Mouse (Mus musculus) intestine, embryonic 14.5 days (tissue): ENCODE measurements around the gene Psg16. TPM values are rescaled to one million over a fixed set of nuclear protein-coding genes. Genes with fewer than 3 reads are reported as not detected.

Source experiments
- ATAC-seq: fragments of 200-750 bp; cut with Nextera tagmentation; replicated peaks from 2 replicates; pipeline ENCODE4 v1.8.0; 2017; ENCODE audit warnings: low read depth, moderate number of reproducible peaks, moderate TSS enrichment, moderate library complexity; ENCODE audit not compliant: low FRiP score, low TSS enrichment
- DNase-seq: peaks from one replicate; pipeline ENCODE4 v3.0.0-alpha.2; 2018; ENCODE audit warnings: low spot score
- H3K27ac ChIP-seq: fragments of 300-500 bp; sonication (generic); 2 replicates; pipeline ENCODE4 v1.5.1; 2014; ENCODE audit warnings: low read depth, mild to moderate bottlenecking, control low read depth
- H3K27me3 ChIP-seq: fragments of 300-500 bp; sonication (generic); replicated peaks from 2 replicates; pipeline ENCODE4 v1.6.1; 2014; ENCODE audit warnings: low read length, control low read depth; ENCODE audit not compliant: control insufficient read depth, insufficient read depth
- H3K36me3 ChIP-seq: fragments of 300-500 bp; sonication (generic); 2 replicates; pipeline ENCODE4 v1.6.1; 2014; ENCODE audit warnings: low read length, control low read depth; ENCODE audit not compliant: control insufficient read depth, insufficient read depth
- H3K4me1 ChIP-seq: fragments of 300-500 bp; sonication (generic); replicated peaks from 2 replicates; pipeline ENCODE4 v1.6.1; 2014; ENCODE audit warnings: low read length, control low read depth, mixed read lengths; ENCODE audit not compliant: control insufficient read depth, insufficient read depth
- H3K4me2 ChIP-seq: fragments of 300-500 bp; sonication (generic); 2 replicates; pipeline ENCODE4 v1.6.1; 2014; ENCODE audit warnings: low read length
- H3K4me3 ChIP-seq: fragments of 300-500 bp; sonication (generic); 2 replicates; pipeline ENCODE4 v1.5.1; 2014; ENCODE audit warnings: low read depth, low read length, control low read depth, mixed read lengths
- H3K9ac ChIP-seq: fragments of 300-500 bp; sonication (generic); 2 replicates; pipeline ENCODE4 v1.6.1; 2014; ENCODE audit warnings: mild to moderate bottlenecking, low read length
- H3K9me3 ChIP-seq: fragments of 300-500 bp; sonication (generic); 2 replicates; pipeline ENCODE4 v1.6.1; 2016; ENCODE audit warnings: low read length, control low read depth; ENCODE audit not compliant: control insufficient read depth
- WGBS: fragments of 180-500 bp; shearing (Covaris S2); extraction: QIAGEN DNeasy Blood & Tissue Kit; methylation state at CpG from one replicate; pipeline ENCODE4 v1.1.7; 2014; 5-methylcytosine and 5-hydroxymethylcytosine counted together
- polyA plus RNA-seq: library from polyadenylated mRNA; unstranded; fragments of >200 nt; fragmentation: Nextera tagmentation; extraction: Ambion mirVana; gene quantifications from 2 replicates; pipeline ENCODE4 v1.2.1, GENCODE M21; 2014

Psg16 gene
- 0.11 and 0.36 TPM in 2 replicates for polyA plus RNA-seq

DNA sequence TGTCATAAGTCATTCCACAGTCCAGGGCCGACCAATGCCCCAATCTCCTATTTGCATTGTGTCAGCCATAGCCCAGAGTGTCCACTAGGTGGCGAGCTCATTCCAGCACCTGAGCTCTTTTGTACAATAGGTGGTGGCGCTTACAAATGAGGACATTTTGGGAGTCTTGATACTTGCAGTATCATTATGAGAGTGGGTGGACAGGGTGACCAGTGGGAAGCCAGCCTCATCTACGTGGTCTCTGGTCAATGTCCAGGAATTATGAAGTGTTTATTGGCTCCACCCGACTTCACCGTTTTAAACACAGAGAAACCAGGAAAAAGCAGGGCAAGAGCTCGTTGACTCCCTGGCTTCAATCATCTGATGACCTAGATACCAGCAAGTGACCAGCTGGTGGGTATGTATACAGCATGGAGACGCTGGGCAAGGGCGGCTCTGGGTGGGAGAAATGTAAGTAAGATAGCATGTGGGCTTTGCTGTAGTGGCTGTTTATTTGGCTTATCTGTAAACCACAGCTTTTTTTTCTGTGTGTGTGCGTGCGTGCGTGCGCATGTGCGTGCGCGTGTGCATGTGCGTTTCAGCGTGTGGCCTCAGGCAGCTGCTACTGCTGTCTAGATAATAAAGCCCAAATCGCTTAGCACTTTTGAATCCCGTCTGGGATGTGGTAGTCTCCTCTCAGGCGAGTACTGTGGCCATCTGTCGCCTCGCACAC, at the start of gene Psg16:
Gene Psg16 (plus strand): TSS at position 137 of the 712 bp plus-strand sequence.
- no peak within 1 kb of the TSS for H3K9ac ChIP-seq
- no peaks in the 10 kb centered on the region for H3K27me3 ChIP-seq
- H3K36me3 ChIP-seq, result no peaks in the 10 kb centered on the region
- H3K4me3 ChIP-seq, result no peak within 1 kb of the TSS
- no peaks in the 10 kb centered on the region for H3K9me3 ChIP-seq
- no peaks in the 10 kb centered on the region for H3K4me1 ChIP-seq
- ATAC-seq (peak; percentile 79), DNase-seq (peak; percentile 79)
- WGBS, result 63% methylated on average over 23 of the region's 23 CpGs
- H3K27ac ChIP-seq, result no peak within 1 kb of the TSS
- no peak within 1 kb of the TSS for H3K4me2 ChIP-seq

- Histone ChIP-seq H3K4me1 (peaks cover 25% of the 10 kb centered on the region), H3K27me3 (no peaks in the 10 kb centered on the region), H3K36me3 (peaks cover 54% of the 10 kb centered on the region), H3K27ac (0 out of 2 replicates have a peak overlapping the region, but pooled peaks have one; percentile 19), H3K9ac (no peak overlapping the region), H3K9me3 (no peaks in the 10 kb centered on the region), H3K4me3 (no peak overlapping the region), H3K4me2 (no peak overlapping the region)
- DNase-seq (no peak), ATAC-seq (no peak)
- WGBS, result 83% methylated on average over 6 of the region's 6 CpGs
Observed at GRCm38 (mm10) chr7:17024141-17024540, 49.7 kb upstream of the Psg16 start.

DNA sequence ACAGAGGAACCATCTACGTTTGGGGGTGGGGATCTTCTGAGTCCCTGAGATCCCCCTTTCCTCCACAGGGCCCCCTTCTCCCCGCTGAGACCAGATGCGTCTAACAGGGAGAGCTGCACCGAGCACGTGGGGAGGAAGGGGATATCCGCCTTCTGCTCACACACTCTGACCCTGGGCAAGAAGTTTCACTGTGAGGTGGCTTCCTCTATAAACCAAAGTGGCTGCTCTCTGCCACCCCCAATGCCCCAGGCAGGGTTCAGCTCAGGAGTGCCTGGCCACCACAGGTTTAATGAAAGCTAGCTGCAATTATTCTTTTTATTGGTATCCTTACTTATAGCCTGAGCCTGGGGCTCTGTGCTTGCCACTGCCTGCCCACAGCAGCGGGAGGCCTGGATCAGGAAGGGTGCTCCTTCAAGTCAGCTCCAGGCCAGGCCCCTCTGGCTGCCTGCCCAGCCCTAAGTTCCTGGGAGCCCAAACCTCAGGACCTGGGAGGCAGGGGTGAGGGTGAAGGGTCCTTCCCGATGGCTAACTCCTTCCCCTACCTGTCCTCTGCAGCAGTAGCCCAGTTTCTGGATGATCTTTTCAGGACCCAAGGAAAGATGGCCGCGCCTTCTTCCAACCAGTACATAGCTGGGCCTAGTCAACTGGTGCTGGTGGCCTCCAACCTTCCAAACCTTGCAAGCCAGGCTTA, 48.9 kb upstream of the Psg16 start:
- Histone ChIP-seq H3K27ac (0 out of 2 replicates have a peak overlapping the region, but pooled peaks have one; percentile 19), H3K4me3 (no peak overlapping the region), H3K9ac (no peak overlapping the region), H3K4me1 (peaks cover 25% of the 10 kb centered on the region), H3K36me3 (peaks cover 46% of the 10 kb centered on the region), H3K4me2 (no peak overlapping the region), H3K27me3 (no peaks in the 10 kb centered on the region), H3K9me3 (no peaks in the 10 kb centered on the region)
- 80% methylated on average over 10 of the region's 10 CpGs for WGBS
- DNase-seq (no peak), ATAC-seq (no peak)

- no peaks in the 10 kb centered on the region for H3K27me3 ChIP-seq
- H3K36me3 ChIP-seq, result peaks cover 40% of the 10 kb centered on the region
- H3K9me3 ChIP-seq, result no peaks in the 10 kb centered on the region
- no peak overlapping the region for H3K9ac ChIP-seq
- no peak overlapping the region for H3K4me3 ChIP-seq
- no peak for ATAC-seq
- peak overlapping the region; percentile 70; the same call in 1 of the 2 replicates for H3K4me2 ChIP-seq
- H3K4me1 ChIP-seq, result peaks cover 25% of the 10 kb centered on the region
- WGBS, result 50% methylated on average over 4 of the region's 4 CpGs
- 0 out of 2 replicates have a peak overlapping the region, but pooled peaks have one; percentile 19 for H3K27ac ChIP-seq
- no peak for DNase-seq
Observed at GRCm38 (mm10) chr7:17025505-17025894, 48.3 kb upstream of the Psg16 start.

GRCm38 (mm10) chr7:17025896-17026622, 47.8 kb upstream of the Psg16 start:
- DNase-seq (no peak), ATAC-seq (no peak)
- peaks cover 40% of the 10 kb centered on the region for H3K36me3 ChIP-seq
- no peaks in the 10 kb centered on the region for H3K9me3 ChIP-seq
- H3K9ac ChIP-seq, result no peak overlapping the region
- no peaks in the 10 kb centered on the region for H3K27me3 ChIP-seq
- no peak overlapping the region for H3K27ac ChIP-seq
- 77% methylated on average over 9 of the region's 9 CpGs for WGBS
- no peak overlapping the region for H3K4me3 ChIP-seq
- H3K4me2 ChIP-seq, result peak overlapping the region; percentile 70
- H3K4me1 ChIP-seq, result peaks cover 25% of the 10 kb centered on the region

DNA sequence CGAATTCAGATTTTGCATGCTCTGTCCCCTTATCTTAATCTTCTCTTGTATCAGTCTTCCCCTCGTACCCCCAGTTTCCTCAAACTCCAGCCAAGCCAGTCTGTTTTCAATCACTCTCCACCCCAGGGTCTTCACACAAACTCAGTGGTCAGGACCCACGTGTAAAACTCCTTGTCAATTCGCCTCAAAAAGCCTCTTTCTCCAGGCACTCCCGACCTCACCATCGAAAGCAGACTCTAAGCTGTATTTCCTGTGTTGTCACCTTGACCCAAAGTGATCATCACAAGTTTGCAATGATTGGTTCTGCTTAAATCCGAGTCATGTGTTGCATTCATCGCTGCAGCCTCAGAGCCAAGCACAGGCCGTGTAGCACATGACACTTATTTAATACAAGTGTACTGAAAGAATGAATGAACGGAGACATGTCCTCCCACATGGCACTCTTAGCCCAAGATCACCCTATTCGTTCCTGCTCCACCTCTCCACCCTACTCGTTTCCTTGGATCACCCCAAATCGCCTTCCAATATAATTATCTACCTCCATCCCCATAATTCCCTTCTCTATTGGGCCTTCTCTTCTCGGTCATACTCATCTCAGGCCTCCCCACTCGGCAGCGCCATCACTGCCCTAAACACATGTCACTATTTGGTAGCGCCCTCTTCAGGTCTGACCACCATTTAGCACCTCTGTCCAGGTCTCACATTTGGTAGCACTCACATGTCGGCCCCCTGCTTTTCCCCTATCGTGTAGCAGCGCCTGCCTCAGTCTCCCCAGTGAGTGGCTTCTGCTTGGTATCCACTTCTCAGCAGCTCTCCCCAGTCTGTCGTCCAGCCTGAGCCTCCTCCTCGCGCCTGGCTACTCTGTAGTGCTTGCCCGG, 46.9 kb upstream of the Psg16 start:
- Histone ChIP-seq H3K9me3 (no peaks in the 10 kb centered on the region), H3K4me1 (peaks cover 25% of the 10 kb centered on the region), H3K27me3 (no peaks in the 10 kb centered on the region), H3K4me2 (peak overlapping the region; percentile 70), H3K4me3 (peak overlapping the region; percentile 77), H3K27ac (peak overlapping the region; percentile 52; the same call in 1 of the 2 replicates), H3K9ac (peak overlapping the region; percentile 73), H3K36me3 (peaks cover 39% of the 10 kb centered on the region)
- peak; percentile 63; the same call in 1 of the 2 replicates for ATAC-seq
- DNase-seq, result no peak
- WGBS, result 7% methylated on average over 24 of the region's 24 CpGs

DNA sequence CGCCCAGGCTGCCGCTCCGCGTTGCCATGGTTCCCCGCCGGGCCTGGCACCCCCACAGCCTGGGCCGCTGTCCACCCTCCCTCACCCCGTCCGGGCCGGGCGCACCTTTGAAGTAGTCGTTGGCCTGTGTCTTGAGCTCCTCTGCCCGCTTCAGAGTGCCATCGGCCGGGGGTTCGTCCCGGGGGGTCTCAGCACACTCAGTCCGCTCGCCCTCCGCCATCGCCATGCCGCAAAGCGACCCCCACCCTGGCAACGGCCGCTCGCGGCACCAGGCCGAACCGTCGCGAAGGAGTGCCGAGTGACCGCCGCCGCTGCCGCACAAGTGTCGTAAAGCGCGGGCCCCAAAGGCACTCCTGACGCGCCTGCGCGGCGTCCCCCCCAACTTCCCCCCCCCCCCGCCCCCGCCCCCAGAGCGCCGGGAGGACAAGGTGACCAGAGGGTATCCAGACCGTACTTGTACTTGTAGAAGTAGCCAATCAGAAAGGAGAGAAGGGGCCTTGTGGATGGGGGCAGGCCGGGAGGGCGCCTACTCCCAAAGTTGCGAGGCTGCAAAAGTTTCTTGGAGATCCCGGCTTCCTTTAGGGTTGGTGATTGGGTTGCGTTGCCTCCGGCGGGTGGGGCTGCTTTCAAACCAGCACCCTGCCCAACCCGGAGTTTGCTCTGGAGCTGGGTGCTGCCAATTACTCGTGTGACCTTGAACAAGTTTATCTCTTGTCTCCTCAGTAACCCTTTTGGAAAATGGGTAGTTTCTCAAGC, 46.1 kb upstream of the Psg16 start, which contains the start of gene Ppp5c:
Gene Ppp5c (minus strand): TSS at position 337 of the 756 bp plus-strand sequence.
- Histone ChIP-seq H3K4me3 (peak within 1 kb of the TSS; percentile 77), H3K4me1 (peaks cover 25% of the 10 kb centered on the region), H3K4me2 (peak within 1 kb of the TSS; percentile 70), H3K27ac (peak within 1 kb of the TSS; percentile 52), H3K9me3 (no peaks in the 10 kb centered on the region), H3K27me3 (no peaks in the 10 kb centered on the region), H3K36me3 (peaks cover 39% of the 10 kb centered on the region), H3K9ac (peak within 1 kb of the TSS; percentile 73)
- under 1% methylated on average over 55 of the region's 58 CpGs for WGBS
- DNase-seq, result peak; percentile 95
- ATAC-seq, result peak; percentile 87
